Mouse (Mus musculus): ENCODE results near the gene Ripor3.

GRCm38 (mm10) chr2:168046467-168046866, 36.0 kb upstream of the Ripor3 start:
- peak; percentile 37 for TF ChIP-seq CTCF (IDR thresholded peaks at IDR 0.05; ENCODE audit: low read depth)
- TF ChIP-seq EP300 (IDR thresholded peaks at IDR 0.05; ENCODE audit: low read depth): no peak
